Mouse (Mus musculus) MEL (cell line): ENCODE data around the gene Pip5k1b.
A peak's percentile ranks its signal among the peaks of the same experiment; 100 is the strongest.

Experiments
- CTCF ChIP-seq, 3 experiments: IDR thresholded peaks in 2 of 3; conservative IDR thresholded peaks in 1 of 3; 2 replicates each; pipeline ENCODE4 v1.5.1; 2011 to 2012; ENCODE audit warnings: low read length in 3 of 3, low read depth in 2 of 3, mild to moderate bottlenecking in 2 of 3, improper control_type of control experiment in 1 of 3, inconsistent platforms in 1 of 3, mixed read lengths in 1 of 3, moderate library complexity in 1 of 3; ENCODE audit not compliant: control insufficient read depth in 1 of 3, insufficient read depth in 1 of 3, poor library complexity in 1 of 3, severe bottlenecking in 1 of 3
- EP300 ChIP-seq, 2 experiments: IDR thresholded peaks; 2 replicates each; pipeline ENCODE4 v1.6.1; 2011; ENCODE audit warnings: improper control_type of control experiment in 2 of 2, low read length in 2 of 2, low read depth in 1 of 2, mild to moderate bottlenecking in 1 of 2
- GABPA ChIP-seq: IDR thresholded peaks from 2 replicates; pipeline ENCODE4 v1.6.1; 2012; ENCODE audit warnings: low read depth, mild to moderate bottlenecking, inconsistent platforms, low read length, improper control_type of control experiment, moderate library complexity
- JUND ChIP-seq: IDR thresholded peaks from 2 replicates; pipeline ENCODE4 v1.6.1; 2011; ENCODE audit warnings: low read depth, mild to moderate bottlenecking, improper control_type of control experiment, low read length
- MYB ChIP-seq: IDR thresholded peaks from 2 replicates; pipeline ENCODE4 v1.6.1; 2011; ENCODE audit warnings: mild to moderate bottlenecking, low read depth, low read length, improper control_type of control experiment
- NELFE ChIP-seq: IDR thresholded peaks from 2 replicates; pipeline ENCODE4 v1.6.1; 2011; ENCODE audit warnings: low read depth, low read length, improper control_type of control experiment
- POLR2A ChIP-seq, 2 experiments: IDR thresholded peaks; 2 replicates each; pipeline ENCODE4 v1.6.1; 2011 to 2012; ENCODE audit warnings: low read length in 2 of 2, mild to moderate bottlenecking in 2 of 2, control low read depth in 1 of 2, improper control_type of control experiment in 1 of 2, low read depth in 1 of 2, moderate library complexity in 1 of 2; ENCODE audit not compliant: control insufficient read depth in 1 of 2, insufficient read depth in 1 of 2, poor library complexity in 1 of 2
- POLR2AphosphoS2 ChIP-seq: IDR thresholded peaks from 2 replicates; pipeline ENCODE4 v1.6.1; 2011; ENCODE audit warnings: low read length, improper control_type of control experiment
- POLR2AphosphoS5 ChIP-seq: IDR thresholded peaks from 2 replicates; pipeline ENCODE4 v1.6.1; 2012; ENCODE audit warnings: low read depth, borderline replicate concordance, mild to moderate bottlenecking, inconsistent platforms, low read length, moderate library complexity, mixed read lengths
- SMC3 ChIP-seq: IDR thresholded peaks from 2 replicates; pipeline ENCODE4 v1.6.1; 2011; ENCODE audit warnings: low read depth, low read length, improper control_type of control experiment
- UBTF ChIP-seq: IDR thresholded peaks from 2 replicates; pipeline ENCODE4 v1.6.1; 2012; ENCODE audit warnings: low read depth, mild to moderate bottlenecking, inconsistent platforms, low read length, improper control_type of control experiment, moderate library complexity, borderline replicate concordance; ENCODE audit not compliant: insufficient read depth
- ZKSCAN1 ChIP-seq: IDR thresholded peaks from 2 replicates; pipeline ENCODE4 v1.6.1; 2012; ENCODE audit warnings: low read depth, mild to moderate bottlenecking, inconsistent platforms, low read length, improper control_type of control experiment, moderate library complexity

DNA sequence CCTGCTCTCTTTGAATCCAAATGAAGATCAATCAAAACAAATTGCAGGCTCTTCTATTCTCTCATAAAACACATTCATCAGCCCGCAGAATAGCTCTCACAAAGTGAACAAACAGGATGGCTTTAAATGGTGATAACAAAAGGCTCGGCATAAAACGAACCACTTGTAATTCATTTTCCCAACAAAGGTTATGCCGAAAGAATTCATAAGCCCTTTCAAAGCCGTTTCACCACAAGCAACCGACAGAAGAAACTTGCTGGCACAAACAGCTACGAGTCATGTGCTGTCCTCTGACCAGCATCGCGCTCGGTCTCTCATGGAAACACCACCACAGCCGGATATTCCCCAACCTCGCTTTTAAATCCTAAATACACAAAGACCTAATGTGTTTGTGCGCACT, 102.3 kb downstream of the Pip5k1b start:
- no peak for TF ChIP-seq POLR2A (IDR thresholded peaks at IDR 0.05; ENCODE audit: control insufficient read depth in 1 of 2, insufficient read depth in 1 of 2, low read depth in 1 of 2, low read length in 2 of 2, poor library complexity in 1 of 2)
- no peak for TF ChIP-seq UBTF
- TF ChIP-seq CTCF (IDR thresholded peaks at IDR 0.05 in 2 of 3, conservative IDR thresholded peaks at IDR 0.05 in 1 of 3; ENCODE audit: control insufficient read depth in 1 of 3, insufficient read depth in 1 of 3, low read depth in 2 of 3, low read length in 3 of 3, poor library complexity in 1 of 3, severe bottlenecking in 1 of 3): no peak
- TF ChIP-seq POLR2AphosphoS5: no peak
- TF ChIP-seq SMC3: no peak
- TF ChIP-seq GABPA: no peak
- 0 out of 4 replicates have a peak, but pooled peaks of 1 of the 2 experiments have one; percentile 11 for TF ChIP-seq EP300 (IDR thresholded peaks at IDR 0.05; ENCODE audit: low read depth in 1 of 2, low read length in 2 of 2)
- no peak for TF ChIP-seq POLR2AphosphoS2
- no peak for TF ChIP-seq JUND
- TF ChIP-seq NELFE: no peak
- TF ChIP-seq MYB: no peak
- no peak for TF ChIP-seq ZKSCAN1
